Mouse (Mus musculus) limb, embryonic 12.5 days (tissue): ENCODE data around the gene Tapt1. TPM values are rescaled to one million over a fixed set of nuclear protein-coding genes. Genes with fewer than 3 reads are reported as not detected.

Experiments
- polyA plus RNA-seq: library from polyadenylated mRNA; unstranded; fragments of >200 nt; fragmentation: Nextera tagmentation; extraction: Ambion mirVana; gene quantifications from 2 replicates; pipeline ENCODE4 v1.2.1, GENCODE M21; 2016

The Tapt1 gene
- polyA plus RNA-seq, 1 experiment from 2014 or later, result 43.5 TPM

Other genes with a start within 250 kb of the Tapt1 start
- 3.2 and 4.5 TPM in 2 replicates for gene Fgfbp1, start 244.8 kb downstream of the Tapt1 start, polyA plus RNA-seq
- 85.0 and 86.2 TPM in 2 replicates for gene Prom1, start 124.6 kb downstream of the Tapt1 start, polyA plus RNA-seq